ENCODE assay signal across 8 mouse cellular contexts in genomic region chr7:43464864-43465343, GRCm38 (mm10). TPM values are rescaled to one million over a fixed set of nuclear protein-coding genes. Genes with fewer than 3 reads are reported as not detected.
DNase-seq lines count a peak whose midpoint lies in the region; ATAC-seq lines count a peak whose summit lies in the region.

No protein-coding gene starts in this region.

- DNase-seq in retina, postnatal 7 days (ENCODE audit: low read depth, low spot score): peak; percentile 40
- DNase-seq in retina, embryonic 14.5 days (ENCODE audit: low spot score): no peak
- DNase-seq in embryonic facial prominence, embryonic 10.5 days (ENCODE audit: low spot score): no peak
- no peak for DNase-seq in intestine, embryonic 14.5 days (ENCODE audit: low spot score)
- DNase-seq in urinary bladder, postnatal 25 days (ENCODE audit: low spot score): no peak
- no peak for DNase-seq in right cerebral cortex, postnatal 36 days (ENCODE audit: low spot score in 2 of 2)

- peak overlapping the region; percentile 63 for H3K4me3 ChIP-seq in embryonic facial prominence, embryonic 10.5 days
- H3K4me3 ChIP-seq in intestine, embryonic 14.5 days (ENCODE audit: low read depth, low read length): peak overlapping the region; percentile 39

- 0 out of 2 replicates have a peak, but pooled peaks cover 2% of the 10 kb centered on the region for H3K9me3 ChIP-seq in embryonic facial prominence, embryonic 10.5 days
- H3K9me3 ChIP-seq in intestine, embryonic 14.5 days (ENCODE audit: control insufficient read depth, low read length): no peaks in the 10 kb centered on the region

- peak overlapping the region; percentile 91 for H3K4me2 ChIP-seq in intestine, embryonic 14.5 days (ENCODE audit: low read length)

- ATAC-seq in intestine, embryonic 14.5 days (replicated peaks; ENCODE audit: low FRiP score, low TSS enrichment, low read depth): peak; percentile 65
- peak; percentile 38; the same call in 1 of the 2 replicates for ATAC-seq in megakaryocyte progenitor cell, adult 5-6 weeks (replicated peaks; ENCODE audit: poor library complexity)
- ATAC-seq in erythroid progenitor cell, adult 5-6 weeks (replicated peaks; ENCODE audit: low FRiP score, poor library complexity, severe bottlenecking): no peak

- H3K36me3 ChIP-seq in embryonic facial prominence, embryonic 10.5 days (replicated peaks): no peaks in the 10 kb centered on the region
- no peaks in the 10 kb centered on the region for H3K36me3 ChIP-seq in intestine, embryonic 14.5 days (ENCODE audit: control insufficient read depth, insufficient read depth, low read length)

- peaks cover 55% of the 10 kb centered on the region for H3K27me3 ChIP-seq in embryonic facial prominence, embryonic 10.5 days (replicated peaks; ENCODE audit: low read depth, poor library complexity, severe bottlenecking)
- H3K27me3 ChIP-seq in intestine, embryonic 14.5 days (replicated peaks; ENCODE audit: control insufficient read depth, insufficient read depth, low read length): no peaks in the 10 kb centered on the region

- WGBS in embryonic facial prominence, embryonic 10.5 days: 9% methylated on average over 35 of the region's 35 CpGs
- WGBS in intestine, embryonic 14.5 days: 5% methylated on average over 35 of the region's 35 CpGs

- H3K27ac ChIP-seq in embryonic facial prominence, embryonic 10.5 days (replicated peaks): 0 out of 2 replicates have a peak overlapping the region, but pooled peaks have one; percentile 14
- no peak overlapping the region for H3K27ac ChIP-seq in intestine, embryonic 14.5 days (ENCODE audit: low read depth)

- peak overlapping the region; percentile 42; the same call in 1 of the 2 replicates for H3K9ac ChIP-seq in intestine, embryonic 14.5 days (ENCODE audit: low read length)

- H3K4me1 ChIP-seq in embryonic facial prominence, embryonic 10.5 days: peaks cover 18% of the 10 kb centered on the region
- peaks cover 5% of the 10 kb centered on the region; the same call in 1 of the 2 replicates for H3K4me1 ChIP-seq in intestine, embryonic 14.5 days (replicated peaks; ENCODE audit: control insufficient read depth, insufficient read depth, low read length)

RNA-seq across cellular contexts. Expression of gene Vsig10l, which starts 2.0 kb away (rescaled TPM):
- polyA plus RNA-seq in embryonic facial prominence, embryonic 10.5 days (2016; fragmentation: Nextera tagmentation; extraction: Ambion mirVana): 1.2 and 2.3 TPM in 2 replicates
- 4.2 and 5.6 TPM in 2 replicates for polyA plus RNA-seq in intestine, embryonic 14.5 days (2014; fragmentation: Nextera tagmentation; extraction: Ambion mirVana)
- total RNA-seq in megakaryocyte progenitor cell, adult 5-6 weeks (2015): 6.4 and 6.5 TPM in 2 replicates
- 4.6 and 6.1 TPM in 2 replicates for total RNA-seq in megakaryocyte progenitor cell, adult 5-6 weeks (2017)
- 1.7 TPM in 1 of 2 replicates, not detected in the other for total RNA-seq in erythroid progenitor cell, adult 5-6 weeks (2015; ENCODE audit: low replicate concordance)
- 0.13 and 0.23 TPM in 2 replicates for total RNA-seq in erythroid progenitor cell, adult 5-6 weeks (2017; ENCODE audit: low replicate concordance)

RNA-seq across cellular contexts. Expression of gene Gm45233, which starts 21.0 kb away (rescaled TPM):
- polyA plus RNA-seq in embryonic facial prominence, embryonic 10.5 days (2016; fragmentation: Nextera tagmentation; extraction: Ambion mirVana): 0.24 and 0.67 TPM in 2 replicates
- polyA plus RNA-seq in intestine, embryonic 14.5 days (2014; fragmentation: Nextera tagmentation; extraction: Ambion mirVana): 0.39 TPM in 1 of 2 replicates, not detected in the other
- not detected in 2 replicates for total RNA-seq in megakaryocyte progenitor cell, adult 5-6 weeks (2015)
- 1.8 and 2.3 TPM in 2 replicates for total RNA-seq in megakaryocyte progenitor cell, adult 5-6 weeks (2017)
- not detected in 2 replicates for total RNA-seq in erythroid progenitor cell, adult 5-6 weeks (2015; ENCODE audit: low replicate concordance)
- total RNA-seq in erythroid progenitor cell, adult 5-6 weeks (2017; ENCODE audit: low replicate concordance): 5.8 TPM in 1 of 2 replicates, not detected in the other

RNA-seq across cellular contexts. Expression of gene Etfb, which starts 21.0 kb away (rescaled TPM):
- 231 and 252 TPM in 2 replicates for polyA plus RNA-seq in embryonic facial prominence, embryonic 10.5 days (2016; fragmentation: Nextera tagmentation; extraction: Ambion mirVana)
- polyA plus RNA-seq in intestine, embryonic 14.5 days (2014; fragmentation: Nextera tagmentation; extraction: Ambion mirVana): 347 and 370 TPM in 2 replicates
- total RNA-seq in megakaryocyte progenitor cell, adult 5-6 weeks (2015): 450 and 456 TPM in 2 replicates
- 759 and 825 TPM in 2 replicates for total RNA-seq in megakaryocyte progenitor cell, adult 5-6 weeks (2017)
- 46.5 and 102 TPM in 2 replicates for total RNA-seq in erythroid progenitor cell, adult 5-6 weeks (2015; ENCODE audit: low replicate concordance)
- 70.3 and 109 TPM in 2 replicates for total RNA-seq in erythroid progenitor cell, adult 5-6 weeks (2017; ENCODE audit: low replicate concordance)

RNA-seq across cellular contexts. Expression of gene Cldnd2, which starts 24.3 kb away (rescaled TPM):
- polyA plus RNA-seq in embryonic facial prominence, embryonic 10.5 days (2016; fragmentation: Nextera tagmentation; extraction: Ambion mirVana): not detected in 2 replicates
- not detected in 2 replicates for polyA plus RNA-seq in intestine, embryonic 14.5 days (2014; fragmentation: Nextera tagmentation; extraction: Ambion mirVana)
- 0.49 and 0.66 TPM in 2 replicates for total RNA-seq in megakaryocyte progenitor cell, adult 5-6 weeks (2015)
- not detected in 2 replicates for total RNA-seq in megakaryocyte progenitor cell, adult 5-6 weeks (2017)
- not detected in 2 replicates for total RNA-seq in erythroid progenitor cell, adult 5-6 weeks (2015; ENCODE audit: low replicate concordance)
- not detected in 2 replicates for total RNA-seq in erythroid progenitor cell, adult 5-6 weeks (2017; ENCODE audit: low replicate concordance)

RNA-seq across cellular contexts. Expression of gene Iglon5, which starts 25.0 kb away (rescaled TPM):
- polyA plus RNA-seq in embryonic facial prominence, embryonic 10.5 days (2016; fragmentation: Nextera tagmentation; extraction: Ambion mirVana): 0.70 and 0.71 TPM in 2 replicates
- polyA plus RNA-seq in intestine, embryonic 14.5 days (2014; fragmentation: Nextera tagmentation; extraction: Ambion mirVana): 0.67 and 0.72 TPM in 2 replicates
- not detected in 2 replicates for total RNA-seq in megakaryocyte progenitor cell, adult 5-6 weeks (2015)
- not detected in 2 replicates for total RNA-seq in megakaryocyte progenitor cell, adult 5-6 weeks (2017)
- total RNA-seq in erythroid progenitor cell, adult 5-6 weeks (2015; ENCODE audit: low replicate concordance): not detected in 2 replicates
- not detected in 2 replicates for total RNA-seq in erythroid progenitor cell, adult 5-6 weeks (2017; ENCODE audit: low replicate concordance)

Comparison
In these comparisons a context has a peak if more than half of its experiments do, and no peak if none do; other contexts are left out.
1. RNA of gene Etfb, which starts 21.0 kb away (total RNA-seq): 450 to 825 TPM in megakaryocyte progenitor cell, adult 5-6 weeks; 46.5 to 109 TPM in erythroid progenitor cell, adult 5-6 weeks; every median in the first group is over 4 times any median in the second.